ENCODE assay signal across 9 mouse cellular contexts in the genomic region with DNA sequence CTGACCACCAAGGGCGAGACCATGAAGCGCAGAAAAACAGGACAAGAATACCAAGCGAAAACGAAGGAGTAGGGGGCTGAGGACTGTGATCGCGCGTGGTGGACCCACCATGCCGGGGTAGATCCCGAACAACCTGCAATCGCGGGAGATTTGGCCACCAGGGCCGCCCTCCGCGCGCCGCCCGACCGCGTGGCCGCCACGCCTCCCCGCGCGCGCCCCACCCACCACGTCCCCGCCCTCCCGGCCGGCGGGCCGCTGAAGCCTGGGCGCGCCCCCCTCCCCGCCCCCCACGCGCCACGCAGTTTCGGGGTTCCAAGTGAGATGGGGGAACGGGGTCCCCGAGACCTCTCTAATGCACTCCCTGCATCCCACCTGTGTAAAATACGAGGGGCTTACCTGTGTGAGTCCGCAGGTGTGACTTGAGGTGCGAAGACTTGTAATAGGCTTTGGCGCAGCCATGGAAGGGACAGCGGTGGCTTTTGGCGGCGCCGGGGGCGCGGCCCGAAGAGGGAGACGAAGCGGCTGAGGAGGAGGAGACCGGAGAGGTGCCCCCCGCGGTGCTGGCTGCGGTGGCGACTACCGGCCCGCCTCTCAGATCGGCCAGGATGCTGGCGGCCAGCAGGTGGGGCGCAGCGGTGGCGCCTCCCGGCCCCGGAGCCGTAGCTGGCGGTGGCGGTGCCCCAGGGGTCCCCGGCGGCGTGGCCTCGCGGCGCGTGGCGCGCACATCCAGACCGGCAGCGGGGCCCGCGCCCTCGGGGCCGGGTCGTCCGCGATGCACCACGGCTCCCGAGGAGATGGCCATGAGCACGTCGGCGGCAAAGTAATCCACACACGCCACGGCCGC. TPM values are rescaled to one million over a fixed set of nuclear protein-coding genes. Genes with fewer than 3 reads are reported as not detected.
DNase-seq lines count a peak whose midpoint lies in the region; ATAC-seq and TF ChIP-seq lines count a peak whose summit lies in the region.
"Had no signal": no experiment of that assay in that cellular context is flagged by ENCODE, and none has a peak within 500 bp of the region (broad histone marks: within the 10 kb centered on the region; RNA-seq: fewer than 3 reads in every experiment).

No protein-coding gene starts in this region.

- peak overlapping the region; percentile 72 for H3K27ac ChIP-seq in embryonic facial prominence, embryonic 11.5 days (replicated peaks; ENCODE audit: low read depth, low read length)
- peak overlapping the region; percentile 22; the same call in 1 of the 2 replicates for H3K27ac ChIP-seq in limb, embryonic 11.5 days (replicated peaks; ENCODE audit: low read depth, low read length)
- peak overlapping the region; percentile 81 for H3K27ac ChIP-seq in midbrain, embryonic 14.5 days (replicated peaks; ENCODE audit: low read depth, low read length)
- H3K27ac ChIP-seq in stomach, postnatal 0 days (replicated peaks) = peak overlapping the region; percentile 88

- no peaks in the 10 kb centered on the region for H3K27me3 ChIP-seq in embryonic facial prominence, embryonic 11.5 days (ENCODE audit: control insufficient read depth, insufficient read depth, low read length)
- H3K27me3 ChIP-seq in limb, embryonic 11.5 days (ENCODE audit: control insufficient read depth, insufficient read depth, low read length) = no peaks in the 10 kb centered on the region
- H3K27me3 ChIP-seq in midbrain, embryonic 14.5 days (ENCODE audit: control insufficient read depth, insufficient read depth, low read length) = no peaks in the 10 kb centered on the region
- H3K27me3 ChIP-seq in stomach, postnatal 0 days (ENCODE audit: control insufficient read depth, insufficient read depth, low read length) = no peaks in the 10 kb centered on the region
- H3K27me3 ChIP-seq: Patski had no signal

- H3K36me3 ChIP-seq in embryonic facial prominence, embryonic 11.5 days (replicated peaks; ENCODE audit: control insufficient read depth, insufficient read depth, low read depth, low read length) = no peaks in the 10 kb centered on the region
- no peaks in the 10 kb centered on the region for H3K36me3 ChIP-seq in limb, embryonic 11.5 days (ENCODE audit: control insufficient read depth, insufficient read depth, low read length)
- peaks cover 3% of the 10 kb centered on the region; the same call in 1 of the 2 replicates for H3K36me3 ChIP-seq in midbrain, embryonic 14.5 days (ENCODE audit: control insufficient read depth, insufficient read depth, low read length)
- H3K36me3 ChIP-seq in stomach, postnatal 0 days (ENCODE audit: control insufficient read depth, insufficient read depth, low read length) = no peaks in the 10 kb centered on the region

- DNase-seq in adrenal gland, adult (ENCODE audit: inconsistent age in 2 of 2, low spot score in 1 of 2) = peak; percentile 74 to 86
- DNase-seq in adrenal gland, adult 8-10 months = no peak
- DNase-seq in Muller cell, postnatal 12 days (ENCODE audit: inconsistent ontology term) = peak; percentile 79
- peak; percentile 65 for DNase-seq in embryonic facial prominence, embryonic 11.5 days (ENCODE audit: low spot score)
- DNase-seq in heart, postnatal 14 days = peak; percentile 63 to 64
- DNase-seq in limb, embryonic 11.5 days (ENCODE audit: low spot score) = peak; percentile 74
- peak; percentile 67 for DNase-seq in midbrain, embryonic 14.5 days
- DNase-seq in stomach, postnatal 0 days (ENCODE audit: low spot score) = peak; percentile 81

- peak overlapping the region; percentile 98 for H3K4me2 ChIP-seq in embryonic facial prominence, embryonic 11.5 days (ENCODE audit: low read depth, low read length)
- peak overlapping the region; percentile 87 for H3K4me2 ChIP-seq in limb, embryonic 11.5 days (ENCODE audit: low read depth, severe bottlenecking)
- H3K4me2 ChIP-seq in midbrain, embryonic 14.5 days (ENCODE audit: low read length) = peak overlapping the region; percentile 91
- peak overlapping the region; percentile 92 for H3K4me2 ChIP-seq in stomach, postnatal 0 days (replicated peaks; ENCODE audit: low read depth)

- no peaks in the 10 kb centered on the region for H3K9me3 ChIP-seq in embryonic facial prominence, embryonic 11.5 days (replicated peaks; ENCODE audit: control insufficient read depth, low read length)
- no peaks in the 10 kb centered on the region for H3K9me3 ChIP-seq in limb, embryonic 11.5 days (ENCODE audit: control insufficient read depth, low read length)
- H3K9me3 ChIP-seq in midbrain, embryonic 14.5 days (ENCODE audit: control insufficient read depth, low read length) = no peaks in the 10 kb centered on the region
- no peaks in the 10 kb centered on the region for H3K9me3 ChIP-seq in stomach, postnatal 0 days (ENCODE audit: control insufficient read depth, low read length)

- peak; percentile 39 for TF ChIP-seq CTCF in stomach, postnatal 0 days (IDR thresholded peaks at IDR 0.05; ENCODE audit: low read depth)

- TF ChIP-seq EP300 in stomach, postnatal 0 days (optimal IDR thresholded peaks at IDR 0.05) = no peak

- H3K9ac ChIP-seq in embryonic facial prominence, embryonic 11.5 days (replicated peaks; ENCODE audit: low read length) = peak overlapping the region; percentile 73
- H3K9ac ChIP-seq in limb, embryonic 11.5 days (ENCODE audit: low read length) = peak overlapping the region; percentile 66
- H3K9ac ChIP-seq in midbrain, embryonic 14.5 days (replicated peaks; ENCODE audit: low read length) = peak overlapping the region; percentile 71
- peak overlapping the region; percentile 75 for H3K9ac ChIP-seq in stomach, postnatal 0 days (ENCODE audit: low read length)

- H3K4me1 ChIP-seq in embryonic facial prominence, embryonic 11.5 days (ENCODE audit: control insufficient read depth, insufficient read depth, low read length) = no peaks in the 10 kb centered on the region; the same call in none of the 2 replicates
- H3K4me1 ChIP-seq in limb, embryonic 11.5 days (ENCODE audit: control insufficient read depth, insufficient read depth, low read length) = peaks cover 18% of the 10 kb centered on the region
- peaks cover 30% of the 10 kb centered on the region for H3K4me1 ChIP-seq in midbrain, embryonic 14.5 days (ENCODE audit: control insufficient read depth, insufficient read depth, low read length)
- H3K4me1 ChIP-seq in stomach, postnatal 0 days (replicated peaks; ENCODE audit: control insufficient read depth, insufficient read depth) = peaks cover 7% of the 10 kb centered on the region

- peak overlapping the region; percentile 78 for H3K4me3 ChIP-seq in embryonic facial prominence, embryonic 11.5 days (ENCODE audit: low read depth, low read length)
- H3K4me3 ChIP-seq in limb, embryonic 11.5 days (ENCODE audit: low read depth, low read length) = peak overlapping the region; percentile 69
- H3K4me3 ChIP-seq in midbrain, embryonic 14.5 days (replicated peaks; ENCODE audit: low read depth, low read length) = peak overlapping the region; percentile 80
- peak overlapping the region; percentile 75 for H3K4me3 ChIP-seq in stomach, postnatal 0 days (ENCODE audit: low read depth, low read length)

- intact Hi-C loops in heart, postnatal 14 days (cut with DNase I) = no loop called here

- under 1% methylated on average over 90 of the region's 96 CpGs for WGBS in embryonic facial prominence, embryonic 11.5 days
- WGBS in limb, embryonic 11.5 days = under 1% methylated on average over 86 of the region's 96 CpGs
- WGBS in midbrain, embryonic 14.5 days = under 1% methylated on average over 94 of the region's 96 CpGs
- 0% methylated on average over 75 of the region's 96 CpGs for WGBS in stomach, postnatal 0 days

- ATAC-seq in embryonic facial prominence, embryonic 11.5 days (replicated peaks; ENCODE audit: insufficient number of reproducible peaks, low FRiP score, low TSS enrichment, low read depth) = no peak
- ATAC-seq in limb, embryonic 11.5 days (ENCODE audit: insufficient number of reproducible peaks, low FRiP score, low TSS enrichment, low read depth) = no peak
- peak; percentile 3; the same call in 1 of the 2 replicates for ATAC-seq in midbrain, embryonic 14.5 days (ENCODE audit: low FRiP score, low TSS enrichment)
- ATAC-seq in stomach, postnatal 0 days (ENCODE audit: low FRiP score, low TSS enrichment) = peak; percentile 6

RNA-seq across cellular contexts. Expression of a gene that starts 0.5 kb away (rescaled TPM):
- total RNA-seq in adrenal gland, adult 8-10 months (2022) = 10 to 100 TPM; 12.7 to 15.4 (median 14.6) TPM
- polyA plus RNA-seq in embryonic facial prominence, embryonic 11.5 days (2014; fragmentation: Nextera tagmentation; extraction: Ambion mirVana) = 4.5 and 5.5 TPM in 2 replicates
- 1 to 10 TPM; 4.5 to 4.7 TPM for total RNA-seq in heart, postnatal 14 days (2021)
- polyA plus RNA-seq in limb, embryonic 11.5 days (2014; fragmentation: Nextera tagmentation; extraction: Ambion mirVana) = 5.7 and 6.6 TPM in 2 replicates
- 4.9 and 5.0 TPM in 2 replicates for polyA plus RNA-seq in midbrain, embryonic 14.5 days (2014; fragmentation: Nextera tagmentation; extraction: Ambion mirVana)
- polyA plus RNA-seq in stomach, postnatal 0 days (2015; fragmentation: Nextera tagmentation; extraction: Ambion mirVana) = 8.3 and 8.4 TPM in 2 replicates

RNA-seq across cellular contexts. Expression of a gene that starts 13.6 kb away (rescaled TPM):
- total RNA-seq in adrenal gland, adult 8-10 months (2022) = 100 to 1,000 TPM in 1 of 4 experiments, 10 to 100 TPM in 3; 97.0 to 101 (median 97.8) TPM
- polyA plus RNA-seq in embryonic facial prominence, embryonic 11.5 days (2014; fragmentation: Nextera tagmentation; extraction: Ambion mirVana) = 94.8 and 111 TPM in 2 replicates
- total RNA-seq in heart, postnatal 14 days (2021) = 10 to 100 TPM; 73.0 to 75.1 TPM
- polyA plus RNA-seq in limb, embryonic 11.5 days (2014; fragmentation: Nextera tagmentation; extraction: Ambion mirVana) = 114 and 121 TPM in 2 replicates
- 128 and 151 TPM in 2 replicates for polyA plus RNA-seq in midbrain, embryonic 14.5 days (2014; fragmentation: Nextera tagmentation; extraction: Ambion mirVana)
- polyA plus RNA-seq in stomach, postnatal 0 days (2015; fragmentation: Nextera tagmentation; extraction: Ambion mirVana) = 92.5 and 103 TPM in 2 replicates

RNA-seq across cellular contexts. Expression of a gene that starts 15.2 kb away (rescaled TPM):
- total RNA-seq in adrenal gland, adult 8-10 months (2022) = 10 to 100 TPM; 54.2 to 60.1 (median 57.0) TPM
- polyA plus RNA-seq in embryonic facial prominence, embryonic 11.5 days (2014; fragmentation: Nextera tagmentation; extraction: Ambion mirVana) = 17.1 and 20.6 TPM in 2 replicates
- total RNA-seq in heart, postnatal 14 days (2021) = 10 to 100 TPM; 14.2 to 18.1 TPM
- polyA plus RNA-seq in limb, embryonic 11.5 days (2014; fragmentation: Nextera tagmentation; extraction: Ambion mirVana) = 27.2 and 32.6 TPM in 2 replicates
- 31.7 and 34.2 TPM in 2 replicates for polyA plus RNA-seq in midbrain, embryonic 14.5 days (2014; fragmentation: Nextera tagmentation; extraction: Ambion mirVana)
- polyA plus RNA-seq in stomach, postnatal 0 days (2015; fragmentation: Nextera tagmentation; extraction: Ambion mirVana) = 7.1 and 8.5 TPM in 2 replicates

RNA-seq across cellular contexts. Expression of a gene that starts 26.1 kb away (rescaled TPM):
- 10 to 100 TPM; 58.7 to 79.9 (median 70.3) TPM for total RNA-seq in adrenal gland, adult 8-10 months (2022)
- polyA plus RNA-seq in embryonic facial prominence, embryonic 11.5 days (2014; fragmentation: Nextera tagmentation; extraction: Ambion mirVana) = 62.4 and 64.9 TPM in 2 replicates
- total RNA-seq in heart, postnatal 14 days (2021) = 10 to 100 TPM; 19.8 to 23.5 TPM
- 68.8 and 73.0 TPM in 2 replicates for polyA plus RNA-seq in limb, embryonic 11.5 days (2014; fragmentation: Nextera tagmentation; extraction: Ambion mirVana)
- polyA plus RNA-seq in midbrain, embryonic 14.5 days (2014; fragmentation: Nextera tagmentation; extraction: Ambion mirVana) = 62.1 and 67.6 TPM in 2 replicates
- 67.8 and 77.3 TPM in 2 replicates for polyA plus RNA-seq in stomach, postnatal 0 days (2015; fragmentation: Nextera tagmentation; extraction: Ambion mirVana)

RNA-seq across cellular contexts. Expression of a gene that starts 26.1 kb away (rescaled TPM):
- total RNA-seq in adrenal gland, adult 8-10 months (2022) = 1 to 10 TPM; 1.8 to 4.7 (median 2.9) TPM
- polyA plus RNA-seq in embryonic facial prominence, embryonic 11.5 days (2014; fragmentation: Nextera tagmentation; extraction: Ambion mirVana) = 5.7 and 5.8 TPM in 2 replicates
- total RNA-seq in heart, postnatal 14 days (2021) = 1 to 10 TPM; 1.6 to 1.8 TPM
- 9.7 and 9.8 TPM in 2 replicates for polyA plus RNA-seq in limb, embryonic 11.5 days (2014; fragmentation: Nextera tagmentation; extraction: Ambion mirVana)
- 4.9 and 5.0 TPM in 2 replicates for polyA plus RNA-seq in midbrain, embryonic 14.5 days (2014; fragmentation: Nextera tagmentation; extraction: Ambion mirVana)
- 4.1 and 4.3 TPM in 2 replicates for polyA plus RNA-seq in stomach, postnatal 0 days (2015; fragmentation: Nextera tagmentation; extraction: Ambion mirVana)

Comparison
In these comparisons a context has a peak if more than half of its experiments do, and no peak if none do; other contexts are left out.
1. ATAC-seq: peak in midbrain, embryonic 14.5 days (single experiment) and stomach, postnatal 0 days (single experiment); none in embryonic facial prominence, embryonic 11.5 days (single experiment) and limb, embryonic 11.5 days (single experiment).
2. H3K27ac ChIP-seq: peak in every context shown above with its lines; median percentile 88 in stomach, postnatal 0 days; 81 in midbrain, embryonic 14.5 days; 72 in embryonic facial prominence, embryonic 11.5 days; 22 in limb, embryonic 11.5 days.
3. Peak in every context shown above with its lines, with median percentiles within 50 percentile points of each other: H3K4me2 ChIP-seq, H3K4me3 ChIP-seq and H3K9ac ChIP-seq.